In the genomic region with DNA sequence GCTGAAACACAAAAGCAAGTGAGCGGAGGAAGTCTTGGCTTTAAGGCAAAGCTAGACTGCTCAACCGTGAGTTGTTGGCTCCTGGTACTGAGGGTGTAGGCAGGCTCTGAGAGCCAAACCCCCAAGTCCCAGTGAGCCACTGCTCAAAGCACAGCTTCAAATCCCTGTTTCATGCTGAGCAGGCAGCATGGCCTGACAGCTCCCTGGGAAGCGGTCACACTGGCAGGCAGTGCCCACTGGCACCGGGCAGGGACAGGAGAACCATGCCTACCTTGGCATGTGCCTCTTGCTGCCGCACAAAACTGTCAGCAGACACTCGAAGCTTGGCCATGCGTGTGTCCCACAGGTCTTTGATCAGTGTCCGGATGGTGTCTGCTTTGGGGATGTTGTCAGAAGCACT, we compare ENCODE assay signal across 13 mouse cellular contexts. TPM values are rescaled to one million over a fixed set of nuclear protein-coding genes. Genes with fewer than 3 reads are reported as not detected.
DNase-seq lines count a peak whose midpoint lies in the region; ATAC-seq lines count a peak whose summit lies in the region.
"Had no signal": no experiment of that assay in that cellular context is flagged by ENCODE, and none has a peak within 500 bp of the region (broad histone marks: within the 10 kb centered on the region; RNA-seq: fewer than 3 reads in every experiment).

No protein-coding gene starts in this region.

- H3K4me1 ChIP-seq in hindbrain, embryonic 16.5 days (ENCODE audit: control insufficient read depth, insufficient read depth, low read depth, low read length): 0 out of 2 replicates have a peak, but pooled peaks cover 2% of the 10 kb centered on the region
- H3K4me1 ChIP-seq in hindbrain, embryonic 11.5 days (replicated peaks; ENCODE audit: control insufficient read depth, insufficient read depth, low read length): no peaks in the 10 kb centered on the region
- H3K4me1 ChIP-seq in midbrain, embryonic 12.5 days: peaks cover under 1% of the 10 kb centered on the region; the same call in 1 of the 2 replicates
- H3K4me1 ChIP-seq in midbrain, embryonic 15.5 days: no peaks in the 10 kb centered on the region
- H3K4me1 ChIP-seq: embryonic facial prominence, embryonic 13.5 days had no signal

- no peak overlapping the region for H3K4me3 ChIP-seq in hindbrain, embryonic 16.5 days (ENCODE audit: low read length)
- H3K4me3 ChIP-seq in hindbrain, embryonic 11.5 days (ENCODE audit: low read depth, low read length): no peak overlapping the region
- H3K4me3 ChIP-seq in midbrain, embryonic 12.5 days: no peak overlapping the region
- no peak overlapping the region for H3K4me3 ChIP-seq in midbrain, embryonic 15.5 days
- H3K4me3 ChIP-seq: embryonic facial prominence, embryonic 13.5 days; heart, embryonic 13.5 days; liver, embryonic 13.5 days had no signal

- 78% methylated on average over 8 of the region's 8 CpGs for WGBS in hindbrain, embryonic 16.5 days
- WGBS in hindbrain, embryonic 11.5 days: 92% methylated on average over 8 of the region's 8 CpGs
- WGBS in midbrain, embryonic 12.5 days: 91% methylated on average over 8 of the region's 8 CpGs
- WGBS in midbrain, embryonic 15.5 days: 85% methylated on average over 8 of the region's 8 CpGs

- H3K36me3 ChIP-seq in hindbrain, embryonic 16.5 days (ENCODE audit: control insufficient read depth, insufficient read depth, low read length): peaks cover 23% of the 10 kb centered on the region
- peaks cover 8% of the 10 kb centered on the region for H3K36me3 ChIP-seq in hindbrain, embryonic 11.5 days (ENCODE audit: control insufficient read depth, insufficient read depth, low read length)
- H3K36me3 ChIP-seq in midbrain, embryonic 12.5 days: peaks cover 73% of the 10 kb centered on the region
- peaks cover 28% of the 10 kb centered on the region for H3K36me3 ChIP-seq in midbrain, embryonic 15.5 days (replicated peaks)

- no peak for ATAC-seq in hindbrain, embryonic 16.5 days
- no peak for ATAC-seq in hindbrain, embryonic 11.5 days (ENCODE audit: low FRiP score)
- no peak; the same call in 1 of the 2 replicates for ATAC-seq in midbrain, embryonic 12.5 days (ENCODE audit: low FRiP score, low read depth)
- no peak for ATAC-seq in midbrain, embryonic 15.5 days (replicated peaks)

- H3K27ac ChIP-seq in hindbrain, embryonic 16.5 days (ENCODE audit: low read depth, low read length): peak overlapping the region; percentile 35; the same call in 1 of the 2 replicates
- H3K27ac ChIP-seq in hindbrain, embryonic 11.5 days (ENCODE audit: low read depth, low read length): no peak overlapping the region
- peak overlapping the region; percentile 49; the same call in 1 of the 2 replicates for H3K27ac ChIP-seq in midbrain, embryonic 12.5 days (replicated peaks)
- H3K27ac ChIP-seq in midbrain, embryonic 15.5 days: no peak overlapping the region
- H3K27ac ChIP-seq: embryonic facial prominence, embryonic 13.5 days; heart, embryonic 13.5 days; liver, embryonic 13.5 days had no signal

- H3K9ac ChIP-seq in hindbrain, embryonic 16.5 days (ENCODE audit: low read depth, low read length): no peak overlapping the region
- no peak overlapping the region for H3K9ac ChIP-seq in hindbrain, embryonic 11.5 days (ENCODE audit: low read depth, low read length)
- H3K9ac ChIP-seq in midbrain, embryonic 12.5 days (replicated peaks): no peak overlapping the region
- H3K9ac ChIP-seq in midbrain, embryonic 15.5 days: no peak overlapping the region
- H3K9ac ChIP-seq: embryonic facial prominence, embryonic 13.5 days; heart, embryonic 13.5 days; liver, embryonic 13.5 days had no signal

- H3K27me3 ChIP-seq in hindbrain, embryonic 16.5 days (replicated peaks; ENCODE audit: control insufficient read depth, insufficient read depth, low read length): no peaks in the 10 kb centered on the region
- no peaks in the 10 kb centered on the region for H3K27me3 ChIP-seq in hindbrain, embryonic 11.5 days (ENCODE audit: control insufficient read depth, insufficient read depth, low read length)
- no peaks in the 10 kb centered on the region for H3K27me3 ChIP-seq in midbrain, embryonic 12.5 days
- H3K27me3 ChIP-seq in midbrain, embryonic 15.5 days (replicated peaks): no peaks in the 10 kb centered on the region
- H3K27me3 ChIP-seq: embryonic facial prominence, embryonic 13.5 days; heart, embryonic 13.5 days; liver, embryonic 13.5 days had no signal

- H3K9me3 ChIP-seq in hindbrain, embryonic 16.5 days (ENCODE audit: control insufficient read depth, low read length): no peaks in the 10 kb centered on the region
- H3K9me3 ChIP-seq in hindbrain, embryonic 11.5 days (ENCODE audit: control insufficient read depth, low read length): no peaks in the 10 kb centered on the region
- no peaks in the 10 kb centered on the region for H3K9me3 ChIP-seq in midbrain, embryonic 12.5 days
- no peaks in the 10 kb centered on the region for H3K9me3 ChIP-seq in midbrain, embryonic 15.5 days
- H3K9me3 ChIP-seq: embryonic facial prominence, embryonic 13.5 days; heart, embryonic 13.5 days; liver, embryonic 13.5 days had no signal

- no peak overlapping the region for H3K4me2 ChIP-seq in hindbrain, embryonic 16.5 days (ENCODE audit: low read length)
- H3K4me2 ChIP-seq in hindbrain, embryonic 11.5 days (replicated peaks; ENCODE audit: low read depth, low read length): no peak overlapping the region
- no peak overlapping the region for H3K4me2 ChIP-seq in midbrain, embryonic 12.5 days (replicated peaks)
- H3K4me2 ChIP-seq in midbrain, embryonic 15.5 days: no peak overlapping the region
- H3K4me2 ChIP-seq: embryonic facial prominence, embryonic 13.5 days; heart, embryonic 13.5 days; liver, embryonic 13.5 days had no signal

- DNase-seq in cerebellum, postnatal 25 days: peak; percentile 53 to 59
- DNase-seq in cerebellum, postnatal 36 days: no peak
- no peak for DNase-seq in hindbrain, embryonic 11.5 days (ENCODE audit: low spot score)
- DNase-seq in heart, postnatal 10 days: peak; percentile 71 to 75
- DNase-seq in embryo, embryonic 9.5 days (ENCODE audit: extremely low spot score): no peak
- DNase-seq: kidney, postnatal 14 days; liver, embryonic 13.5 days; thymus, postnatal 14 days had no signal

- intact Hi-C loops in heart, postnatal 10 days (cut with DNase I): no loop called here

RNA-seq across cellular contexts. Expression of a gene that starts 7.3 kb away (rescaled TPM):
- 20.6 and 22.0 TPM in 2 replicates for polyA plus RNA-seq in hindbrain, embryonic 16.5 days (2015; fragmentation: Nextera tagmentation; extraction: Ambion mirVana)
- 94.8 and 96.9 TPM in 2 replicates for polyA plus RNA-seq in hindbrain, embryonic 11.5 days (2014; fragmentation: Nextera tagmentation; extraction: Ambion mirVana)
- 73.7 and 84.8 TPM in 2 replicates for polyA plus RNA-seq in midbrain, embryonic 12.5 days (2016; fragmentation: Nextera tagmentation; extraction: Ambion mirVana)
- polyA plus RNA-seq in midbrain, embryonic 15.5 days (2015; fragmentation: Nextera tagmentation; extraction: Ambion mirVana): 15.3 and 16.5 TPM in 2 replicates
- total RNA-seq in heart, postnatal 10 days (2021): 10 to 100 TPM; 14.6 to 15.2 TPM

Comparison
In these comparisons a context has a peak if more than half of its experiments do, and no peak if none do; other contexts are left out.
1. DNase-seq: peak in cerebellum, postnatal 25 days (2 of 2) and heart, postnatal 10 days (2 of 2); none in cerebellum, postnatal 36 days (0 of 2), hindbrain, embryonic 11.5 days (single experiment) and embryo, embryonic 9.5 days (single experiment).
2. H3K27ac ChIP-seq: peak in hindbrain, embryonic 16.5 days (single experiment) and midbrain, embryonic 12.5 days (single experiment); none in hindbrain, embryonic 11.5 days (single experiment) and midbrain, embryonic 15.5 days (single experiment).